Mouse (Mus musculus) limb, embryonic 13.5 days (tissue): ENCODE results near the gene Pfdn5. TPM values are rescaled to one million over a fixed set of nuclear protein-coding genes. Genes with fewer than 3 reads are reported as not detected.

Experiments used
- polyA plus RNA-seq: library from polyadenylated mRNA; unstranded; fragments of >200 nt; fragmentation: Nextera tagmentation; extraction: Ambion mirVana; gene quantifications from 2 replicates; pipeline ENCODE4 v1.2.1, GENCODE M21; 2015

Gene Pfdn5
- polyA plus RNA-seq, 1 experiment from 2014 or later, result 431 TPM

Other genes starting within 250 kb of the Pfdn5 start
- gene Tns2, start 225.7 kb upstream of the Pfdn5 start, polyA plus RNA-seq, result 39.8 and 45.3 TPM in 2 replicates
- 22.9 and 23.2 TPM in 2 replicates for gene Spryd3, start 189.9 kb upstream of the Pfdn5 start, polyA plus RNA-seq
- 3.9 and 4.4 TPM in 2 replicates for gene Igfbp6, start 181.8 kb upstream of the Pfdn5 start, polyA plus RNA-seq
- gene Soat2, start 175.6 kb upstream of the Pfdn5 start, polyA plus RNA-seq, result 0.20 and 0.27 TPM in 2 replicates
- 74.2 and 82.6 TPM in 2 replicates for gene Zfp740, start 122.9 kb upstream of the Pfdn5 start, polyA plus RNA-seq
- 75.2 and 82.1 TPM in 2 replicates for gene Csad, start 121.4 kb upstream of the Pfdn5 start, polyA plus RNA-seq
- 3.2 and 3.5 TPM in 2 replicates for gene Itgb7, start 94.2 kb upstream of the Pfdn5 start, polyA plus RNA-seq
- 131 and 145 TPM in 2 replicates for gene Rarg, start 68.6 kb upstream of the Pfdn5 start, polyA plus RNA-seq
- gene Gm9918, start 55.6 kb upstream of the Pfdn5 start, polyA plus RNA-seq, result 1.1 and 1.3 TPM in 2 replicates
- 64.7 and 65.8 TPM in 2 replicates for gene Mfsd5, start 46.7 kb upstream of the Pfdn5 start, polyA plus RNA-seq
- gene Espl1, start 29.9 kb upstream of the Pfdn5 start, polyA plus RNA-seq, result 23.7 and 32.2 TPM in 2 replicates
- 110 and 116 TPM in 2 replicates for gene Myg1, start 5.6 kb downstream of the Pfdn5 start, polyA plus RNA-seq
- 75.9 and 76.6 TPM in 2 replicates for gene Aaas, start 24.7 kb downstream of the Pfdn5 start, polyA plus RNA-seq
- gene Sp7, start 41.1 kb downstream of the Pfdn5 start, polyA plus RNA-seq, result 6.0 and 7.4 TPM in 2 replicates
- gene Sp1, start 80.0 kb downstream of the Pfdn5 start, polyA plus RNA-seq, result 11.6 and 12.0 TPM in 2 replicates
- 0.23 and 0.36 TPM in 2 replicates for gene Amhr2, start 119.3 kb downstream of the Pfdn5 start, polyA plus RNA-seq
- gene Prr13, start 132.9 kb downstream of the Pfdn5 start, polyA plus RNA-seq, result 59.5 and 62.6 TPM in 2 replicates
- gene Pcbp2, start 144.4 kb downstream of the Pfdn5 start, polyA plus RNA-seq, result 262 and 273 TPM in 2 replicates
- 2.5 and 7.5 TPM in 2 replicates for gene Gm10337, start 177.6 kb downstream of the Pfdn5 start, polyA plus RNA-seq
- gene Map3k12, start 190.9 kb downstream of the Pfdn5 start, polyA plus RNA-seq, result 22.4 and 24.5 TPM in 2 replicates
- 101 and 107 TPM in 2 replicates for gene Tarbp2, start 192.1 kb downstream of the Pfdn5 start, polyA plus RNA-seq
- 2.9 and 3.4 TPM in 2 replicates for gene Npff, start 198.8 kb downstream of the Pfdn5 start, polyA plus RNA-seq